Mouse (Mus musculus) ovary, postnatal 36 days (tissue): ENCODE measurements at regions not wholly inside any gene's neighbourhood (a gene's known extent, or its start where the extent isn't known, plus 50 kb on each side); places are given as distances from the start of the nearest gene placed in this dataset.

ENCODE experiments used
- DNase-seq: peaks from one replicate; pipeline ENCODE4 v3.0.0; 2022; ENCODE audit warnings: low spot score, mixed read lengths

- DNase-seq = no peak
These were observed 399.7 kb upstream of the Pou3f3 start for GRCm38 (mm10) chr1:42295841-42296240.

GRCm38 (mm10) chr1:42309251-42309650, 386.3 kb upstream of the Pou3f3 start:
- no peak for DNase-seq

GRCm38 (mm10) chr1:42313494-42313893, 382.1 kb upstream of the Pou3f3 start:
- DNase-seq = no peak

GRCm38 (mm10) chr1:42351884-42352283, 343.7 kb upstream of the Pou3f3 start:
- no peak for DNase-seq

- no peak for DNase-seq
These were observed 343.2 kb upstream of the Pou3f3 start for GRCm38 (mm10) chr1:42352389-42352788.

GRCm38 (mm10) chr1:42353096-42353495, 342.5 kb upstream of the Pou3f3 start:
- DNase-seq = no peak

- no peak for DNase-seq
These were observed 341.5 kb upstream of the Pou3f3 start for GRCm38 (mm10) chr1:42354020-42354419.

- DNase-seq = no peak
These were observed 333.1 kb upstream of the Pou3f3 start for GRCm38 (mm10) chr1:42362438-42362837.

GRCm38 (mm10) chr1:42365648-42366324, 329.8 kb upstream of the Pou3f3 start:
- no peak for DNase-seq

GRCm38 (mm10) chr1:42387919-42388684, 307.5 kb upstream of the Pou3f3 start:
- DNase-seq = no peak

GRCm38 (mm10) chr1:42388740-42389139, 306.8 kb upstream of the Pou3f3 start:
- no peak for DNase-seq

- DNase-seq = no peak
These were observed 299.8 kb upstream of the Pou3f3 start for GRCm38 (mm10) chr1:42395651-42396260.

GRCm38 (mm10) chr1:42398461-42399154, 297.0 kb upstream of the Pou3f3 start:
- no peak for DNase-seq

- DNase-seq = no peak
These were observed 279.6 kb upstream of the Pou3f3 start for GRCm38 (mm10) chr1:42415817-42416538.

- no peak for DNase-seq
These were observed 278.9 kb upstream of the Pou3f3 start for GRCm38 (mm10) chr1:42416539-42417218.

GRCm38 (mm10) chr1:42417815-42418214, 277.8 kb upstream of the Pou3f3 start:
- DNase-seq = no peak

- DNase-seq = no peak
These were observed 277.3 kb upstream of the Pou3f3 start for GRCm38 (mm10) chr1:42418233-42418632.

- no peak for DNase-seq
These were observed 259.1 kb upstream of the Pou3f3 start for GRCm38 (mm10) chr1:42436366-42436998.

- DNase-seq = no peak
These were observed 227.2 kb upstream of the Pou3f3 start for GRCm38 (mm10) chr1:42468365-42468764.

- DNase-seq = no peak
These were observed 223.6 kb upstream of the Pou3f3 start for GRCm38 (mm10) chr1:42471846-42472494.
